Comparison of ENCODE assay signal across 8 mouse cellular contexts in genomic region chr14:115040091-115040571, GRCm38 (mm10). TPM values are rescaled to one million over a fixed set of nuclear protein-coding genes. Genes with fewer than 3 reads are reported as not detected.
DNase-seq lines count a peak whose midpoint lies in the region; ATAC-seq and TF ChIP-seq lines count a peak whose summit lies in the region.

No protein-coding gene starts in this region.

- H3K79me2 ChIP-seq in CH12.LX (replicated peaks; ENCODE audit: control insufficient read depth, extremely low read depth, insufficient read depth, poor library complexity, severe bottlenecking): peaks cover 39% of the 10 kb centered on the region

- peak overlapping the region; percentile 93 for H3K9ac ChIP-seq in heart, embryonic 16.5 days (ENCODE audit: low read length)
- peak overlapping the region; percentile 55 for H3K9ac ChIP-seq in CH12.LX (ENCODE audit: insufficient read depth, low read depth)
- H3K9ac ChIP-seq in hindbrain, embryonic 11.5 days (ENCODE audit: low read depth, low read length): peak overlapping the region; percentile 99
- H3K9ac ChIP-seq in lung, postnatal 0 days (replicated peaks; ENCODE audit: low read depth): 0 out of 2 replicates have a peak overlapping the region, but pooled peaks have one; percentile 26
- peak overlapping the region; percentile 95 for H3K9ac ChIP-seq in stomach, postnatal 0 days (ENCODE audit: low read length)

- 2% methylated on average over 30 of the region's 30 CpGs for WGBS in heart, embryonic 16.5 days
- WGBS in hindbrain, embryonic 11.5 days: 2% methylated on average over 29 of the region's 30 CpGs
- under 1% methylated on average over 30 of the region's 30 CpGs for WGBS in lung, postnatal 0 days
- WGBS in stomach, postnatal 0 days: under 1% methylated on average over 28 of the region's 30 CpGs

- H3K36me3 ChIP-seq in heart, embryonic 16.5 days (ENCODE audit: control insufficient read depth, insufficient read depth): peaks cover 18% of the 10 kb centered on the region
- peaks cover 16 to 29% of the 10 kb centered on the region in 2 experiments for H3K36me3 ChIP-seq in CH12.LX (replicated peaks in 1 of 2; ENCODE audit: control insufficient read depth in 1 of 2, insufficient read depth in 1 of 2, low read length in 1 of 2)
- H3K36me3 ChIP-seq in hindbrain, embryonic 11.5 days (ENCODE audit: control insufficient read depth, insufficient read depth, low read length): 0 out of 2 replicates have a peak, but pooled peaks cover 3% of the 10 kb centered on the region
- H3K36me3 ChIP-seq in lung, postnatal 0 days (ENCODE audit: insufficient read depth, low read length): peaks cover 8% of the 10 kb centered on the region
- H3K36me3 ChIP-seq in stomach, postnatal 0 days (ENCODE audit: control insufficient read depth, insufficient read depth, low read length): peaks cover 3% of the 10 kb centered on the region; the same call in 1 of the 2 replicates

- ATAC-seq in heart, embryonic 16.5 days (replicated peaks; ENCODE audit: extremely low read depth, insufficient read depth, low FRiP score): peak; percentile 5; the same call in 1 of the 2 replicates
- ATAC-seq in hindbrain, embryonic 11.5 days (ENCODE audit: low FRiP score): peak; percentile 34
- ATAC-seq in lung, postnatal 0 days: peak; percentile 18
- ATAC-seq in stomach, postnatal 0 days (ENCODE audit: low FRiP score, low TSS enrichment): peak; percentile 37

- peaks cover 3% of the 10 kb centered on the region; the same call in 1 of the 2 replicates for H3K27me3 ChIP-seq in heart, embryonic 16.5 days (ENCODE audit: control insufficient read depth, insufficient read depth, low read length)
- no peaks in the 10 kb centered on the region for H3K27me3 ChIP-seq in CH12.LX (replicated peaks)
- no peaks in the 10 kb centered on the region for H3K27me3 ChIP-seq in hindbrain, embryonic 11.5 days (ENCODE audit: control insufficient read depth, insufficient read depth, low read length)
- H3K27me3 ChIP-seq in lung, postnatal 0 days (replicated peaks; ENCODE audit: insufficient read depth, low read length): no peaks in the 10 kb centered on the region
- H3K27me3 ChIP-seq in stomach, postnatal 0 days (ENCODE audit: control insufficient read depth, insufficient read depth, low read length): no peaks in the 10 kb centered on the region

- peak overlapping the region; percentile 67 for H3K4me3 ChIP-seq in heart, embryonic 16.5 days (ENCODE audit: low read length)
- H3K4me3 ChIP-seq in CH12.LX (replicated peaks in 1 of 3; ENCODE audit: low read depth in 2 of 3, low read length in 2 of 3, poor library complexity in 1 of 3): peak overlapping the region; percentile 35 to 73 (median 56)
- peak overlapping the region; percentile 92 for H3K4me3 ChIP-seq in hindbrain, embryonic 11.5 days (ENCODE audit: low read depth, low read length)
- peak overlapping the region; percentile 86 for H3K4me3 ChIP-seq in lung, postnatal 0 days (ENCODE audit: low read depth, low read length)
- H3K4me3 ChIP-seq in stomach, postnatal 0 days (ENCODE audit: low read depth, low read length): peak overlapping the region; percentile 90

- no peak for TF ChIP-seq RAD21 in CH12.LX (IDR thresholded peaks at IDR 0.05; ENCODE audit: low read depth, low read length)

- peak overlapping the region; percentile 70 for H3K27ac ChIP-seq in heart, embryonic 16.5 days (ENCODE audit: low read length)
- H3K27ac ChIP-seq in CH12.LX (ENCODE audit: insufficient read depth, low read depth): peak overlapping the region; percentile 94
- peak overlapping the region; percentile 96; the same call in 1 of the 2 replicates for H3K27ac ChIP-seq in hindbrain, embryonic 11.5 days (ENCODE audit: low read depth, low read length)
- peak overlapping the region; percentile 95 for H3K27ac ChIP-seq in lung, postnatal 0 days (ENCODE audit: low read length)
- peak overlapping the region; percentile 61 for H3K27ac ChIP-seq in stomach, postnatal 0 days (replicated peaks)

- no peak for TF ChIP-seq CTCF in CH12.LX (conservative IDR thresholded peaks at IDR 0.05 in 1 of 2, IDR thresholded peaks at IDR 0.05 in 1 of 2; ENCODE audit: low read depth in 2 of 2, low read length in 2 of 2)
- TF ChIP-seq CTCF in lung, postnatal 0 days (IDR thresholded peaks at IDR 0.05): no peak
- TF ChIP-seq CTCF in stomach, postnatal 0 days (IDR thresholded peaks at IDR 0.05; ENCODE audit: low read depth): no peak

- no peak for TF ChIP-seq POLR2A in CH12.LX (IDR thresholded peaks at IDR 0.05; ENCODE audit: low read depth, low read length)

- DNase-seq in heart, postnatal 14 days: no peak
- peak; percentile 51 for DNase-seq in CH12.LX (ENCODE audit: extremely low read depth)
- peak; percentile 9 for DNase-seq in cerebellum, adult 9-11 months
- no peak for DNase-seq in hindbrain, embryonic 11.5 days (ENCODE audit: low spot score)
- DNase-seq in lung, postnatal 0 days (ENCODE audit: low spot score): peak; percentile 48
- no peak for DNase-seq in stomach, postnatal 0 days (ENCODE audit: low spot score)
- DNase-seq in gastrocnemius, postnatal 10 days: no peak

- TF ChIP-seq EP300 in CH12.LX (IDR thresholded peaks at IDR 0.05; ENCODE audit: low read length): no peak
- no peak for TF ChIP-seq EP300 in lung, postnatal 0 days (IDR thresholded peaks at IDR 0.05)
- TF ChIP-seq EP300 in stomach, postnatal 0 days (optimal IDR thresholded peaks at IDR 0.05): no peak

- dilution Hi-C loops in CH12.LX (cut with MboI; ENCODE audit: extremely low pct_ligation_motif_present, extremely low pct_unique_long_range_greater_than_20kb, low sequenced_read_pairs): no loop called here

- H3K9me3 ChIP-seq in heart, embryonic 16.5 days (replicated peaks; ENCODE audit: control insufficient read depth, low read length): no peaks in the 10 kb centered on the region
- no peaks in the 10 kb centered on the region for H3K9me3 ChIP-seq in CH12.LX (replicated peaks; ENCODE audit: low read length)
- H3K9me3 ChIP-seq in hindbrain, embryonic 11.5 days (ENCODE audit: control insufficient read depth, low read length): no peaks in the 10 kb centered on the region
- no peaks in the 10 kb centered on the region for H3K9me3 ChIP-seq in lung, postnatal 0 days (ENCODE audit: low read length)
- H3K9me3 ChIP-seq in stomach, postnatal 0 days (ENCODE audit: control insufficient read depth, low read length): no peaks in the 10 kb centered on the region

- intact Hi-C loops in heart, postnatal 14 days (cut with DNase I): no loop called here

- peaks cover 13% of the 10 kb centered on the region for H3K4me1 ChIP-seq in heart, embryonic 16.5 days (ENCODE audit: control insufficient read depth, insufficient read depth, low read length)
- peaks cover 0 to 5% of the 10 kb centered on the region in 2 experiments; a peak in 2 of 4 replicates for H3K4me1 ChIP-seq in CH12.LX (ENCODE audit: control insufficient read depth in 1 of 2, insufficient read depth in 2 of 2)
- H3K4me1 ChIP-seq in hindbrain, embryonic 11.5 days (replicated peaks; ENCODE audit: control insufficient read depth, insufficient read depth, low read length): no peaks in the 10 kb centered on the region; the same call in 1 of the 2 replicates
- H3K4me1 ChIP-seq in lung, postnatal 0 days (ENCODE audit: insufficient read depth, low read depth, low read length): no peaks in the 10 kb centered on the region; the same call in 1 of the 2 replicates
- H3K4me1 ChIP-seq in stomach, postnatal 0 days (replicated peaks; ENCODE audit: control insufficient read depth, insufficient read depth): no peaks in the 10 kb centered on the region

- in situ Hi-C loops in CH12.LX (cut with MboI; ENCODE audit: low pct_ligation_motif_present, low pct_unique_long_range_greater_than_20kb, low sequenced_read_pairs): no loop called here

- peak overlapping the region; percentile 99 for H3K4me2 ChIP-seq in heart, embryonic 16.5 days (ENCODE audit: low read depth, low read length)
- peak overlapping the region; percentile 37 for H3K4me2 ChIP-seq in CH12.LX (ENCODE audit: insufficient read depth, low read depth, poor library complexity, severe bottlenecking)
- H3K4me2 ChIP-seq in hindbrain, embryonic 11.5 days (replicated peaks; ENCODE audit: low read depth, low read length): peak overlapping the region; percentile 86
- peak overlapping the region; percentile 87 for H3K4me2 ChIP-seq in lung, postnatal 0 days (replicated peaks; ENCODE audit: low read depth, low read length)
- peak overlapping the region; percentile 92 for H3K4me2 ChIP-seq in stomach, postnatal 0 days (replicated peaks; ENCODE audit: low read depth)

TF ChIP-seq in CH12.LX, 34 proteins besides CTCF, POLR2A, EP300 and RAD21:
- no peak for TF ChIP-seq ETS1 (conservative IDR thresholded peaks at IDR 0.05; ENCODE audit: low read depth, low read length)
- TF ChIP-seq CHD1 (IDR thresholded peaks at IDR 0.05; ENCODE audit: low read depth, low read length): peak; percentile 88; the same call in 1 of the 2 replicates
- TF ChIP-seq SIN3A (IDR thresholded peaks at IDR 0.05; ENCODE audit: low read length): peak; percentile 9; the same call in 1 of the 2 replicates
- peak; percentile 82 for TF ChIP-seq MYC (IDR thresholded peaks at IDR 0.05; ENCODE audit: low read depth, low read length)
- no peak for TF ChIP-seq GABPA (IDR thresholded peaks at IDR 0.05; ENCODE audit: insufficient replicate concordance, low read depth, low read length)

RNA-seq across cellular contexts. Expression of gene Gpc5, which starts 51.9 kb away (rescaled TPM):
- polyA plus RNA-seq in heart, embryonic 16.5 days (2015; fragmentation: Nextera tagmentation; extraction: Ambion mirVana): 0.12 and 0.43 TPM in 2 replicates
- total RNA-seq in heart, postnatal 14 days (2021): not detected
- not detected in 2 replicates for total RNA-seq in CH12.LX (2012; rRNA removed)
- total RNA-seq in CH12.LX (2014; rRNA removed): not detected in 2 replicates
- polyA plus RNA-seq in CH12.LX (2012; ENCODE audit: insufficient read length, low read depth): 0.14 TPM in 1 of 2 replicates, not detected in the other
- 0.45 and 0.73 TPM in 2 replicates for polyA plus RNA-seq in hindbrain, embryonic 11.5 days (2014; fragmentation: Nextera tagmentation; extraction: Ambion mirVana)
- 0.08 and 0.16 TPM in 2 replicates for polyA plus RNA-seq in lung, postnatal 0 days (2015; fragmentation: Nextera tagmentation; extraction: Ambion mirVana)
- 0.07 and 0.21 TPM in 2 replicates for polyA plus RNA-seq in stomach, postnatal 0 days (2015; fragmentation: Nextera tagmentation; extraction: Ambion mirVana)
- under 1 TPM; 0.19 to 0.20 TPM for total RNA-seq in gastrocnemius, postnatal 10 days (2021)

Comparison
In these comparisons a context has a peak if more than half of its experiments do, and no peak if none do; other contexts are left out.
1. H3K4me2 ChIP-seq: peak in every context shown above with its lines; median percentile 99 in heart, embryonic 16.5 days; 92 in stomach, postnatal 0 days; 87 in lung, postnatal 0 days; 86 in hindbrain, embryonic 11.5 days; 37 in CH12.LX.
2. H3K9ac ChIP-seq: peak in every context shown above with its lines; median percentile 99 in hindbrain, embryonic 11.5 days; 95 in stomach, postnatal 0 days; 93 in heart, embryonic 16.5 days; 55 in CH12.LX; 26 in lung, postnatal 0 days.
3. DNase-seq: peak in CH12.LX (single experiment), cerebellum, adult 9-11 months (single experiment) and lung, postnatal 0 days (single experiment); none in heart, postnatal 14 days (0 of 2), hindbrain, embryonic 11.5 days (single experiment), stomach, postnatal 0 days (single experiment) and gastrocnemius, postnatal 10 days (single experiment).
4. Peak in every context shown above with its lines, with median percentiles within 50 percentile points of each other: ATAC-seq, H3K27ac ChIP-seq and H3K4me3 ChIP-seq.